Mouse (Mus musculus) hindbrain, embryonic 13.5 days (tissue): Measurements from ENCODE around the gene Aldh4a1. TPM values are rescaled to one million over a fixed set of nuclear protein-coding genes. Genes with fewer than 3 reads are reported as not detected.
A peak's percentile ranks its signal among the peaks of the same experiment; 100 is the strongest.

Experiments
- ATAC-seq: fragments of 200-750 bp; cut with Nextera tagmentation; 2 replicates; pipeline ENCODE4 v1.8.0; 2017; ENCODE audit warnings: moderate TSS enrichment; ENCODE audit not compliant: low FRiP score
- H3K27ac ChIP-seq: fragments of 300-500 bp; sonication (generic); 2 replicates; pipeline ENCODE4 v1.5.1; 2015; ENCODE audit warnings: inconsistent platforms, mild to moderate bottlenecking, moderate library complexity
- H3K27me3 ChIP-seq: fragments of 300-500 bp; sonication (generic); 2 replicates; pipeline ENCODE4 v1.6.1; 2015; ENCODE audit warnings: mild to moderate bottlenecking, inconsistent platforms
- H3K36me3 ChIP-seq: fragments of 300-500 bp; sonication (generic); 2 replicates; pipeline ENCODE4 v1.6.1; 2015; ENCODE audit warnings: mild to moderate bottlenecking, inconsistent platforms
- H3K4me1 ChIP-seq: fragments of 300-500 bp; sonication (generic); replicated peaks from 2 replicates; pipeline ENCODE4 v1.6.1; 2015; ENCODE audit warnings: inconsistent platforms
- H3K4me2 ChIP-seq: fragments of 300-500 bp; sonication (generic); 2 replicates; pipeline ENCODE4 v1.6.1; 2015; ENCODE audit warnings: inconsistent platforms, mild to moderate bottlenecking, moderate library complexity
- H3K4me3 ChIP-seq: fragments of 300-500 bp; sonication (generic); 2 replicates; pipeline ENCODE4 v1.5.1; 2015; ENCODE audit warnings: mild to moderate bottlenecking, inconsistent platforms
- H3K9ac ChIP-seq: fragments of 300-500 bp; sonication (generic); 2 replicates; pipeline ENCODE4 v1.6.1; 2015; ENCODE audit warnings: mild to moderate bottlenecking, inconsistent platforms
- H3K9me3 ChIP-seq: fragments of 300-500 bp; sonication (generic); 2 replicates; pipeline ENCODE4 v1.6.1; 2016; ENCODE audit warnings: inconsistent platforms
- WGBS: fragments of 180-500 bp; shearing (Covaris S2); methylation state at CpG from one replicate; pipeline ENCODE4 v1.1.7; 2015; 5-methylcytosine and 5-hydroxymethylcytosine counted together
- polyA plus RNA-seq: library from polyadenylated mRNA; unstranded; fragments of >200 nt; fragmentation: Nextera tagmentation; extraction: Ambion mirVana; gene quantifications from 2 replicates; pipeline ENCODE4 v1.2.1, GENCODE M21; 2015

Gene Aldh4a1
- polyA plus RNA-seq, 1 experiment from 2014 or later: 21.8 TPM

DNA sequence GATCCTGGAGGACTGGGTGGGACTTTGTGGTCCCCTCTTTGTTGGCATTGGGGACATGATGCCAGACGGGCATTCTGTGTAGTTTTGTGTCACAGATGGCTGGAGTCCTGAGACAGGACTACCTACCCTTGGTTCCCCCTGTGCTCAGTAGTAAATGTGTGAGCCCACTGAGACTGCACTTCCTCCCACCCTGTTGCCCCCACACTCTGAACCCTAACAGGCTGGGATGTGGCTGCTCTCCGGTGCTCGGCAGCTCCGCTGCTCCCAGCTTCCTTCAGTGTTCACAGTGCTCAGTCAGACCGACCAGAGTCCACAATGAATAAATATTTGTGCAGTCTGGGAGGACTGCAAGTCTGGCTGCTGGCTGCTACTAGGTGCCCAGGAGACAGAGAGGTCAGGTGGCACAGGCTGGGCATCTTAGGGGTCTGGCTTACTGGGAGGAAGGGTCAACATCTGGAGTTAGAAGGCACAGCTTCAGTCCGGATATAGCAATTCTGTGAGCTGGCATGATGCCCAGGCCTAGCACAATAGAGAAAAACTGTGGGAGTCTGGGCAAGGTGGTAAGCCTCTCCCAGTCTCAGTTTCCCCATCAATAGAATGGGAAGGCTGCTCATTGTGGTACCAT, 41.1 kb upstream of the Aldh4a1 start:
- WGBS: 36% methylated on average over 6 of the region's 6 CpGs
- no peak for ATAC-seq
- no peaks in the 10 kb centered on the region for H3K36me3 ChIP-seq
- peak overlapping the region; percentile 75 for H3K27ac ChIP-seq
- peak overlapping the region; percentile 11; the same call in 1 of the 2 replicates for H3K4me3 ChIP-seq
- peaks cover 73% of the 10 kb centered on the region for H3K4me1 ChIP-seq
- no peaks in the 10 kb centered on the region for H3K27me3 ChIP-seq
- peak overlapping the region; percentile 72 for H3K9ac ChIP-seq
- peak overlapping the region; percentile 44 for H3K4me2 ChIP-seq
- no peaks in the 10 kb centered on the region for H3K9me3 ChIP-seq

DNA sequence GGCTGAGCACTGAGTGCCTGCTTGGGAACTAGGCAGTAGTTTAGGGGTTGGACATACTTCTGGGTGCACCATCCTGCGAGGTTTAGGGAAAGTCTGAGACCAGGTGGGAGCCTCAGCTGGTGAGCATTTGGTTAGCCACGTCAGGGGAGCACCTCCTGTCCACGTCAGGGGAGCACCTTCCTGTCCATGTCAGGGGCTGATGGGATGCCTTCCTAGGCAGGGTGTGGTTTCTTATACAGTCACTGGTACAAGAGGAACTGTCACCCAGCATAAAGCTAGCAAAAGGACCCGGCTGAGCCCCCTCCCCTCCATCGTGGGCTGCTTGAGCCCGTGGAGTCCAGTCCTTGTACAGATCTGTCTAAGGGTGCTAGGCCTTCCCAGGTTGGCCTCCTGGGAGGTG, 40.3 kb upstream of the Aldh4a1 start:
- WGBS: 81% methylated on average over 6 of the region's 6 CpGs
- Histone ChIP-seq H3K27me3 (no peaks in the 10 kb centered on the region), H3K4me2 (no peak overlapping the region), H3K4me3 (no peak overlapping the region), H3K4me1 (peaks cover 65% of the 10 kb centered on the region), H3K9ac (no peak overlapping the region), H3K36me3 (no peaks in the 10 kb centered on the region), H3K9me3 (no peaks in the 10 kb centered on the region), H3K27ac (no peak overlapping the region)
- ATAC-seq: no peak

DNA sequence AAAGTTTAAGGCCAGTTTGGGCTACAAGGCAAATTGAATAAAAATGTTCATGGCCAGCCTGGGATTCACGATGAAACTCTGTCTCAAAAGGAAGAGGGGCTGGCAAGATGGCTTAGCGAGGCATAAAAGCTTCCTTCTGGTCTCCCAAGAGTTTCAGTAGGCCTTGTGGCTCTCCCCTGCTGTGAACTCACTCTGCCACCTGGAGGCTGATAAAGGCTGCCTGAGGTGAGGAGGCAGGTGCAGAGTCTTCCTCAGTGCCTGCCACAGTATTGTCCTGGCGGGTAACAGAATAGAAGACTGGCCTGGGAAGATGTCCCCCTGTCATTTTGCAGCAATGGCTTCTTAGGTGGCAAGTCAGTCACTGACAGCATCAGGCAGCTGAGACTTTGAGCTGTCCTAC, 39.8 kb upstream of the Aldh4a1 start:
- no peak overlapping the region for H3K9ac ChIP-seq
- no peaks in the 10 kb centered on the region for H3K36me3 ChIP-seq
- 38% methylated on average over 3 of the region's 3 CpGs for WGBS
- peaks cover 65% of the 10 kb centered on the region for H3K4me1 ChIP-seq
- no peak overlapping the region for H3K27ac ChIP-seq
- no peaks in the 10 kb centered on the region for H3K9me3 ChIP-seq
- no peaks in the 10 kb centered on the region for H3K27me3 ChIP-seq
- no peak overlapping the region for H3K4me2 ChIP-seq
- no peak for ATAC-seq
- no peak overlapping the region for H3K4me3 ChIP-seq

DNA sequence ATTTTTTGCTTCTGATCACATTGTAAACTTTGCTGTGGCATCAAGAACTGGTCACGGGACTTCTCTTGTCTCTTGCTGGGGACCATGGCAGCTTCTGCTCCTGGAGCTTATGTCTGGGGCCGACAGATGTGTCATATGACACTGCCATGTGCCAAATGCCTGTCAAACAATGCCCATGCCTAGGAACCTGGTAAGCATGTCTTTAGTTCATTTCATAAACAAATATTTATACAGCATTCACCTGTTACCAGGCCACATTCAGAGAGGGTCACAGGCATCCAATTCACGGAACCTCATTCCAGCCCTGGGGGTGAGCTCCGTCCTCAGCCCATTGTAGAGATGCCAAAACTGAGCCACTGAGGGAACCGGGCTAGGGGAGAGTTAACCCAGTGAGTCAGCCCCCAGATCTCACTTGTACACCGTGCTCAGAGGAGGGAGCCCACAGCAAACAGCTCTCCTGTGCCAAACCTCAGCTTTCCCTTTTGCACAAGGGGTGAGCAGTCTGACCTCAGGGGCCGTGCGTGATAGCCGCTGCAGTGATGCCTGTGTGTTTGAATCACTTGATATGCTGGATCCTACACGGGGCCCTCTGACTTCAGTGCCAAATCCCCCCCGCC, 38.9 kb upstream of the Aldh4a1 start:
- no peak for ATAC-seq
- Histone ChIP-seq H3K4me3 (no peak overlapping the region), H3K9ac (no peak overlapping the region), H3K4me2 (no peak overlapping the region), H3K4me1 (peaks cover 59% of the 10 kb centered on the region), H3K27me3 (no peaks in the 10 kb centered on the region), H3K27ac (no peak overlapping the region), H3K36me3 (no peaks in the 10 kb centered on the region), H3K9me3 (no peaks in the 10 kb centered on the region)
- 84% methylated on average over 11 of the region's 11 CpGs for WGBS

DNA sequence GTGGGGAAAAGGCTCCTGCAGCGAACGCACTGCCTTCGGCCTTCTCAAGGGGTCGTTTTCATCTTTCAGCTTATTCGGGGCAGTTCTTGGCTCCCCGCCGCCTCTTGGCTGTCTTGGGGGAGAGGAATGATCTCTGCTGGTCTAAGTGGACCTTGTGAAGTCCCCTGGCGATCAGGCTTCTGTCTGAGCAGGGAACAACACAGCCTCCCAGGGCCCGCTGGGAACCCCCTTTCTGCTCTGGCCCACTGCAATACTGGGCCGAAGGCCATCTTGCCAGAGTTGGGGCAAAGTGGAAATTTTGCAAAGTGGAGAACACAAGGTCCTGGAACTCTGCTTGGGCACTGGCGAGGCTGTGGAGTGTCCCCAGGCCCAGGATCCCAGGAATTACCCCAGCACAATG, 38.0 kb upstream of the Aldh4a1 start:
- H3K36me3 ChIP-seq: no peaks in the 10 kb centered on the region
- H3K9ac ChIP-seq: no peak overlapping the region
- WGBS: 80% methylated on average over 11 of the region's 11 CpGs
- no peaks in the 10 kb centered on the region for H3K27me3 ChIP-seq
- no peak overlapping the region for H3K4me3 ChIP-seq
- no peak overlapping the region for H3K4me2 ChIP-seq
- H3K9me3 ChIP-seq: no peaks in the 10 kb centered on the region
- ATAC-seq: no peak
- H3K27ac ChIP-seq: no peak overlapping the region
- H3K4me1 ChIP-seq: peaks cover 54% of the 10 kb centered on the region

DNA sequence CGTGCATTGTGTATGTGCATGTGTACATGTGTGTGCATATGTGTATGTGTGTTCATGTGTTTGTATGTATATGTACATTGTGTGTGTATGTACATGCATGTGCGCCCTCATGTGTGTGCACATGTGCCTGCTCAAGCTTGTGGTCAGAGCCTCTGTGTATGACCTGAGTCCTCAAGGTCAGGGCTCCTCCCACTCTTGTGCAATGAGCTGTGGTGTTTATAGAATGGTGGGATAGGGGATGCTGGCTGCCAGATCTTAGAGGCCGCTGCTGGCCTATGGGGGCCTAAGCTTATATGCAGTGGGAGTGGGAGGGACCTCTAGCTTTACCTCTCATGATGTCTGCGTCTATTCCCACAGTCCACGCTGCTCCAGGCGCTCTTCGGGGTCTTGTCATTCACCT, 37.0 kb upstream of the Aldh4a1 start:
- WGBS: 93% methylated on average over 7 of the region's 7 CpGs
- Histone ChIP-seq H3K4me3 (no peak overlapping the region), H3K27ac (no peak overlapping the region), H3K27me3 (no peaks in the 10 kb centered on the region), H3K9me3 (no peaks in the 10 kb centered on the region), H3K9ac (no peak overlapping the region), H3K4me2 (no peak overlapping the region), H3K4me1 (peaks cover 54% of the 10 kb centered on the region), H3K36me3 (no peaks in the 10 kb centered on the region)
- ATAC-seq: no peak

DNA sequence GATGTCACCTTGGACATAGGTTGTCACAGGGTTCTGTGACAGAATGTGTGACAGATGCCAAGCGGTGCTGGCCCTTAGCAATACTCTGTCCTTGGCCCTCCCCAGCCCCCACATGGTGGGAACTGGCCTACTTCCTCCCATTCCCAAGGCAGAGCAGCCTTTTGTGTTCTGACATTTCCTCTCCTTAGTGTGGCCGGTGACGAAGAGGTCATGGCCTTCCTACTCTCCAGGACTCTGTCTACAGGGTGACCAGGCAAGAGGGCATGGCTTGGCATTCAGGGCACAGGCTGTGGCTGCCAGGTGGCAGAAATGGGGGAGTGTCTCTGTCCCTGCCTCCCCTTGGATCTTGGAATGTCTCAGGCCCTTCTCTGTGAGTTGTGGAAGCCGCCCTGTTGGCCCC, 35.3 kb upstream of the Aldh4a1 start:
- no peak for ATAC-seq
- Histone ChIP-seq H3K9ac (no peak overlapping the region), H3K4me2 (no peak overlapping the region), H3K27me3 (no peaks in the 10 kb centered on the region), H3K36me3 (no peaks in the 10 kb centered on the region), H3K4me1 (peaks cover 38% of the 10 kb centered on the region), H3K9me3 (no peaks in the 10 kb centered on the region), H3K27ac (no peak overlapping the region), H3K4me3 (no peak overlapping the region)
- 76% methylated on average over 4 of the region's 4 CpGs for WGBS

DNA sequence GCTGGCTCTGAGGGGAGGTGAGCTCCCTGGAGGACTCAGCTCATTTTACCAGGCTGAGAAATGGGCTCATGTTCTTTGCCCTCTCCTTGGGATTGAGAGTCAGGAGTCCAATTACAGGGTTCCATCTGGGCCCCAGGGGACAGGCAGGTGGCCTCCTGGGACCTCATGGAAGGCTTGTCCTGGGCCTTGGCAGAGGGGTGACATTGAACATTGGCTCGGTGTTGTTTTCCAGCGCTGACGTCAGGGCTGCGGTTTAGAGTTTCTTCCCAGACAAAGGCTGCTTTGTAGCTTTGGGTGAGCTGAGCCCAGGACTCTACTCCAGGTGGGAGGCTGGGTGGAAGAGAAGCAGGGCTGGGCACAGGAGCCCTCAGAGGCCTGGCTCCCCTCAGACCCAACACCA, 34.9 kb upstream of the Aldh4a1 start:
- ATAC-seq: no peak
- H3K36me3 ChIP-seq: no peaks in the 10 kb centered on the region
- 73% methylated on average over 4 of the region's 4 CpGs for WGBS
- H3K4me2 ChIP-seq: no peak overlapping the region
- H3K9me3 ChIP-seq: no peaks in the 10 kb centered on the region
- H3K27me3 ChIP-seq: no peaks in the 10 kb centered on the region
- no peak overlapping the region for H3K9ac ChIP-seq
- no peak overlapping the region for H3K27ac ChIP-seq
- H3K4me1 ChIP-seq: peaks cover 34% of the 10 kb centered on the region
- H3K4me3 ChIP-seq: no peak overlapping the region

DNA sequence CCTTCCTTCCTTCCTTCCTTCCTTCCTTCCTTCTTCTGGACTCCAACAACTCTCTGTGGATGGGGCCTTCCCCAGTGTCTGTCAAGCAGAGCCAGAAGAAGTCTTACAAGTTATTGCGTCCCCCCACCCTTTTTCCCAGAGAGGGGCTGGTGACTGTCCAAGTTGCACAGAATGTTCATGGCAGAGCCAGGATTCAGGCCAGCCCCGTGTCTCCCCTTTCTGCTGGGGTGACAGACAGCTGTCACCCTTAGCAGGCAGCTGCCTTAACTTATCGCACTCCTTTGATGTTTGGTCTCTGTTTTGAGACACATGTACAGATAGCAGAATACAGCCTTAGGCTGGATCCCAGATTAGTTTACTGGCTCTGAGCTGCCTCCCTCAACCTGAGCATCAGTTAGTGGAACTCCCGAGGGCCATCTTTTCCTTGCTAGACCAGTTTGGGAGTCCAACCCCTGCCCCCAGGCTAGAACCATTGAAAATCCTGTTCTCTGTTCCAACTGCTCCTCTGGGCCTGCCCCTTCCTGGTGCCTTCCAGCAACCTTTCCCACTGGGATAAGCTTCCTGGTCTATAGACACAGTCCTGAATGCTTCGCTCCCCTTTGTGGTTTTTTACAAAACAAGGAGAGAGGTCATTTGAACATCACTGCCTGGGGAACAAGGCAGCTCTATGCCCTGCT, 33.2 kb upstream of the Aldh4a1 start:
- H3K4me1 ChIP-seq: peaks cover 27% of the 10 kb centered on the region
- H3K4me2 ChIP-seq: no peak overlapping the region
- H3K27me3 ChIP-seq: no peaks in the 10 kb centered on the region
- peak overlapping the region; percentile 0; the same call in 1 of the 2 replicates for H3K9ac ChIP-seq
- H3K4me3 ChIP-seq: no peak overlapping the region
- 40% methylated on average over 5 of the region's 5 CpGs for WGBS
- no peaks in the 10 kb centered on the region for H3K9me3 ChIP-seq
- ATAC-seq: no peak
- peak overlapping the region; percentile 30; the same call in 1 of the 2 replicates for H3K27ac ChIP-seq
- no peaks in the 10 kb centered on the region for H3K36me3 ChIP-seq

DNA sequence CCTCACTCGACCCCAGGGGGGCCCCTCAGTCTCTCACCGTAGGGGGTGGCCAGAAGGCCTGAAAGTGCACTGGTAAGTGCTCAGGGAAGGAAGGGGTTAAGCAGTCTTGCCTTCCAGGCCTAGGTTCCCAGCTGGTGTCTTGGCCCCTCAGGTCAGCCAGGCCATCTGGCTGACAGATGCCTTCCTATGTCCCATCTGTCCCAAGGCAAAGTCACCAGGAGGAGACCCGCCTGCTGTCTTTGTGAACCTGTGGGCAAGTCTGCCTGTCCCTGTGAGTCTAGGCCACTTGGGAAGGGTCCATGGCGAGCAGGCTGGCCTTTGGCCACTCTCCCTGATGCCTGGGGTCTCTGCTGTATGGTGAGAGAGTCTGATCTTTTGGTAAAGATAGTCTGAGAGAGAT, 32.2 kb upstream of the Aldh4a1 start:
- H3K27ac ChIP-seq: no peak overlapping the region
- WGBS: 31% methylated on average over 4 of the region's 4 CpGs
- no peaks in the 10 kb centered on the region for H3K9me3 ChIP-seq
- peaks cover 32% of the 10 kb centered on the region for H3K4me1 ChIP-seq
- 0 out of 2 replicates have a peak, but pooled peaks cover 2% of the 10 kb centered on the region for H3K27me3 ChIP-seq
- no peak overlapping the region for H3K4me3 ChIP-seq
- no peak overlapping the region for H3K9ac ChIP-seq
- H3K36me3 ChIP-seq: no peaks in the 10 kb centered on the region
- H3K4me2 ChIP-seq: no peak overlapping the region
- no peak for ATAC-seq

DNA sequence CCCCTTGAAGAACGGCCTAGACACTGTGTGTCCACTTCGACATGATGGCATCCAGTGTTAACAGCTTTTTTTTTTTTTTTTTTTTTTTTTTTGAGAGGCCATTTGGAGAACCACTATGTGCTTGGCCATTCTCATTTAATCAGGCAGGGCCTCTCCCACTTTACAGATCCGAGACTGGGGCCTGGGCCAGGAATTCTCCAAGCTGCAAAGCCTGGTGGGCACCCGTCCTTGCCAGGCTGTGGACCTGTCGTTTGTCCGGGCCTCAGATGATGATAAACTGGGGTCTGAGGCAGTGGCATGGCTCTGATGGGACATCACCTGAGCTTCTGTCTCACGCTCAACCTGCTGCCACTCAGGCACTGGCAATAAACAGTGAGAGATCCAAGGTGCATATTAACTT, 29.8 kb upstream of the Aldh4a1 start:
- no peak overlapping the region for H3K4me3 ChIP-seq
- no peak overlapping the region; the same call in 1 of the 2 replicates for H3K9ac ChIP-seq
- no peaks in the 10 kb centered on the region for H3K36me3 ChIP-seq
- peaks cover 49% of the 10 kb centered on the region for H3K4me1 ChIP-seq
- H3K9me3 ChIP-seq: no peaks in the 10 kb centered on the region
- H3K27me3 ChIP-seq: 0 out of 2 replicates have a peak, but pooled peaks cover 4% of the 10 kb centered on the region
- no peak overlapping the region for H3K27ac ChIP-seq
- no peak overlapping the region for H3K4me2 ChIP-seq
- no peak for ATAC-seq
- WGBS: 77% methylated on average over 7 of the region's 7 CpGs

DNA sequence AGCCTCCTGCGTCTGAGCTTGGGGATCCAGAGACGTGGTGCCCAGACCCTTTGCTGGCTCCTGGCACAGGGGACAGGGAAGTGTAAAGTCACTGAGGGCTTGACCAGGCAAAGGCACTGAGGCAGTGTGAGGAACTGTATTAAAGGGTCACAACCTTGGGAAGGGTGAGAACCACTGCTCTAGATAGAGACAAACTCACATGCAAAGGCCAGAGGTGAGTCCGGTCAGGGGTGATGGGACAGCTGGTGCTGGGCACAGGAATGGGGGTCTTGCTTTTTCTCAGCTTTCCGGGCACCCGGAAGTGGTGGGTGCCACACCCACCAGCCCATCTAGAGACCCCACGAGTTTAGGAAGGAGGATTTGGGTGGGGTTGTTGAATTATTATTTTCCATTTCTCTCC, 29.3 kb upstream of the Aldh4a1 start:
- no peaks in the 10 kb centered on the region for H3K36me3 ChIP-seq
- H3K27me3 ChIP-seq: 0 out of 2 replicates have a peak, but pooled peaks cover 4% of the 10 kb centered on the region
- ATAC-seq: no peak
- H3K9ac ChIP-seq: no peak overlapping the region; the same call in 1 of the 2 replicates
- H3K4me3 ChIP-seq: no peak overlapping the region
- no peaks in the 10 kb centered on the region for H3K9me3 ChIP-seq
- H3K27ac ChIP-seq: no peak overlapping the region
- 70% methylated on average over 6 of the region's 6 CpGs for WGBS
- H3K4me1 ChIP-seq: peaks cover 53% of the 10 kb centered on the region
- H3K4me2 ChIP-seq: no peak overlapping the region
